Comparison of ENCODE assay signal across 35 mouse cellular contexts in the genomic region with DNA sequence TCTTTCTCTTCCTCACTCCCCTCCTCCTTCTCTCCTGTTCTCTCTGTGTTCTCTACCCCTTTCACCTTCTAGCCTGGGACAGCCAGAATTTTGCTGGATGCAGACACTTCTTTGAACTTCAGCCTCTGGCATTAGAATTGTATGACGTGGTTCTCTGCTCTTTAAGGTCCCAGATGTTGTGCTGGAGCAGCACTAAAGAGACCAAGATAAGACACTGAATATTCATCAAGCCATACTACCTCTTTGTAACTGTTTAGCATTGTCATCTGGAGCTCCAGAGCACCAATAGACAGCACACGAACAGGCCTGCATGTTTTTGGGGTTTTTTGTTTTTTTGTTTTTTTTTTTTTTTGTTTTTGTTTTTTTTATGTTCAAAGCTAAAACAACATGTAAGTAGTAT.
"Had no signal": no experiment of that assay in that cellular context is flagged by ENCODE, and none has a peak within 500 bp of the region (broad histone marks: within the 10 kb centered on the region; RNA-seq: fewer than 3 reads in every experiment).

No protein-coding gene starts in this region.

- ATAC-seq: hindbrain, embryonic 16.5 days; hindbrain, postnatal 0 days; inflammation-experienced regulatory T-cells, adult 6 months; intestine, embryonic 15.5 days; intestine, embryonic 16.5 days; intestine, postnatal 0 days had no signal

- H3K27me3 ChIP-seq: heart, embryonic 12.5 days; heart, embryonic 13.5 days; heart, embryonic 15.5 days; hindbrain, embryonic 12.5 days; hindbrain, embryonic 13.5 days; hindbrain, embryonic 15.5 days; intestine, embryonic 15.5 days; kidney, embryonic 15.5 days had no signal

- H3K4me3 ChIP-seq: heart, embryonic 12.5 days; heart, embryonic 13.5 days; heart, embryonic 15.5 days; hindbrain, embryonic 10.5 days; hindbrain, embryonic 12.5 days; hindbrain, embryonic 13.5 days; hindbrain, embryonic 15.5 days; intestine, embryonic 15.5 days; kidney, embryonic 15.5 days; layer of hippocampus, adult 2 months; left cerebral cortex, adult 2 months had no signal

- H3K36me3 ChIP-seq: heart, embryonic 12.5 days; heart, embryonic 13.5 days; heart, embryonic 15.5 days; hindbrain, embryonic 10.5 days; hindbrain, embryonic 12.5 days; hindbrain, embryonic 13.5 days; hindbrain, embryonic 15.5 days; intestine, embryonic 15.5 days; kidney, embryonic 15.5 days had no signal

- H3K4me1 ChIP-seq: heart, embryonic 12.5 days; heart, embryonic 13.5 days; heart, embryonic 15.5 days; hindbrain, embryonic 10.5 days; hindbrain, embryonic 12.5 days; hindbrain, embryonic 13.5 days; hindbrain, embryonic 15.5 days; intestine, embryonic 15.5 days; kidney, embryonic 15.5 days had no signal

- H3K9me3 ChIP-seq: heart, embryonic 12.5 days; heart, embryonic 13.5 days; heart, embryonic 15.5 days; hindbrain, embryonic 10.5 days; hindbrain, embryonic 12.5 days; hindbrain, embryonic 13.5 days; hindbrain, embryonic 15.5 days; intestine, embryonic 15.5 days; kidney, embryonic 15.5 days had no signal

- H3K4me2 ChIP-seq: heart, embryonic 11.5 days; heart, embryonic 12.5 days; heart, embryonic 13.5 days; heart, embryonic 15.5 days; hindbrain, embryonic 12.5 days; hindbrain, embryonic 13.5 days; hindbrain, embryonic 14.5 days; hindbrain, embryonic 15.5 days; intestine, embryonic 15.5 days; kidney, embryonic 15.5 days had no signal

- DNase-seq: heart, postnatal 10 days; heart, postnatal 14 days; heart, postnatal 36 days; heart, postnatal 4 days; kidney, adult 11 months; kidney, adult 18-20 months; kidney, adult 2 months; kidney, adult 8-10 months; kidney, adult 9 months; kidney, postnatal 10 days; kidney, postnatal 14 days; kidney, postnatal 25 days; kidney, postnatal 36 days; kidney, postnatal 4 days; layer of hippocampus, adult 9-11 months; layer of hippocampus, postnatal 36 days had no signal

- H3K27ac ChIP-seq: heart, embryonic 13.5 days; heart, embryonic 15.5 days; hindbrain, embryonic 10.5 days; hindbrain, embryonic 12.5 days; hindbrain, embryonic 13.5 days; hindbrain, embryonic 14.5 days; hindbrain, embryonic 15.5 days; hindbrain, postnatal 0 days; intestine, embryonic 15.5 days; kidney, embryonic 15.5 days; kidney, postnatal 0 days; layer of hippocampus, adult 2 months; left cerebral cortex, adult 2 months had no signal

- H3K9ac ChIP-seq: heart, embryonic 12.5 days; heart, embryonic 13.5 days; heart, embryonic 15.5 days; hindbrain, embryonic 12.5 days; hindbrain, embryonic 13.5 days; hindbrain, embryonic 14.5 days; hindbrain, embryonic 15.5 days; intestine, embryonic 15.5 days; kidney, embryonic 15.5 days had no signal
